Mouse (Mus musculus): ENCODE data around the gene Hist2h2aa2. TPM values are rescaled to one million over a fixed set of nuclear protein-coding genes. Genes with fewer than 3 reads are reported as not detected.
"Not testable (repeated sequence)": the region's sequence is repeated elsewhere in the genome, so short reads cannot be mapped to it uniquely, and the experiment has no call there.

Gene Hist2h2aa2
- polyA plus RNA-seq, 1 experiment from 2014 or later = 224 TPM

DNA sequence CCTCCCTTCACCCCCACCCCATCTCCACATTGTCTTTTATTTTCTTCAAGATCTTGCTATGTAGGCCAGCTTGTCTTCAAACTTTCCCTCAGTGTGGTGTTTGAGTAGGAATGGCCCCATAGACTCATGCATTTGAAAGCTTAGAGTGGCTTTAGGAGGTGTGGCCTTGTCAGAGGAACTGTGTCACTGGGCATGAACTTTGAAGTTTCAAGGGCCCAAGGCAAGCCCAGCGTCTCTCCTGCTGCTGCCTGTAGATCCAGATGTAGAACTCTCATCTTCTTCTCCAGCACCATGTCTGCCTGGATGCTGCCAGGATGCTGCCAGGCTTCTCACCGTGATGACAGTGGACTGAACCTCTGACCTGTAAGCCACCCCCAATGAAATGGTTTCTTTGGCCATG is 11.2 kb downstream of the Hist2h2aa2 start:
- peaks cover 17% of the 10 kb centered on the region for H3K4me1 ChIP-seq (ENCODE audit: insufficient read depth)

DNA sequence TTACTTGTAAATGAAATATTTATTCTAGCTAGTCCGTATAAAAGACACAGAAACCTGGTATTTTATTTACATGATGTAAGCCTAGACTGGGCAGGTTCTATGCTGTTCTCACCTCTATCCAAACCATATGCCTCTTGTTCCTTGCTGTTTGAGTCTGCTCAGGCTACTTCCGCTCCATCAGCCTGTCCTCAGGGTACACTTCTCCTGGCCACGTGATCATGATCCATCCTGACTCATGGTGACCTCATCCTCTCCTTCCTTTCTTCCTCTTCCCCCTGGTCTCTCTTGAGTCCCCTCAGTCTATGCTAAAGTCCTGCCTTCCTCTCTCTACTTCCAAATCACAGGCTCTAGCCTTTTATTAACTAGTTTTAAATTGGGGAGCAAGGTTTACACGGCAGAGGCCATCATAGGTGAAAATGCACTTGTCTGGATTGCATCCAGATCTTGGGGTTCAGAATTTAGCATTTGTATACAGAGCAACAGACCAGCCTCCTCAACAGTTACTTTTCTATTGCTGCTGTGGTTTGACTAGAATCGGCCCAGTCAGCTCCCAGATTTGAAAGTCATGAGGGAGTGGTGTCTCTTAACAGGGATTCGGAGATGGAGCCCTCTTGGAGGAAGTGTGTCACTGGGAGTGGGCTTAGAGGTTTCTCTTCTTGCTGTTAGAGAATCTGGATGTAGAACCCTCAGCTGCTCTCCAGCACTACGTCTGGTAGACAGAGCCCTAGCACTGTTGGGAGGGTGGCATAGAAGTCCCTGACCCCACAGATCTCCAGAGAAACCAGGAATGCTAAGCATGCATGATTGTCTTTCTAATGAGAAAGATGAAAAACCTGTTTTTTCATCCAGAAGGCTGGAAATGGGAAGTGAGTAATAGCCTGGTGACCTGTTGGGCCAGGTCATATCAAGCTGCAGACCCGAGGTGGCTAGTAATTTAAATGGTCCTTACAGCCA is 13.1 kb downstream of the Hist2h2aa2 start:
- ATAC-seq (peak; percentile 28; the same call in 1 of the 2 replicates), DNase-seq (no peak)
- Histone ChIP-seq H3K27ac (ENCODE audit: low read depth) (no peak overlapping the region), H3K36me3 (replicated peaks; ENCODE audit: insufficient read depth, low read length) (no peaks in the 10 kb centered on the region), H3K9me3 (ENCODE audit: low read length) (no peaks in the 10 kb centered on the region), H3K4me3 (ENCODE audit: low read depth, low read length) (no peak overlapping the region), H3K4me1 (ENCODE audit: insufficient read depth) (peaks cover 34% of the 10 kb centered on the region), H3K4me2 (ENCODE audit: low read depth, low read length) (no peak overlapping the region), H3K9ac (replicated peaks) (no peak overlapping the region), H3K27me3 (ENCODE audit: insufficient read depth, low read length) (no peaks in the 10 kb centered on the region)
- TF ChIP-seq CTCF (IDR thresholded peaks at IDR 0.05; ENCODE audit: low read depth) (no peak), EP300 (IDR thresholded peaks at IDR 0.05; ENCODE audit: low read depth) (no peak)
- 64% methylated on average over 8 of the region's 8 CpGs for WGBS (ENCODE audit: insufficient replicate concordance)

More for the DNA sequence above, 11.2 kb downstream of the Hist2h2aa2 start:
- no peak overlapping the region for H3K4me2 ChIP-seq (ENCODE audit: low read depth, low read length)
- H3K9ac ChIP-seq (replicated peaks) = no peak overlapping the region
- ATAC-seq (no peak), DNase-seq (no peak)
- TF ChIP-seq CTCF (IDR thresholded peaks at IDR 0.05; ENCODE audit: low read depth) (no peak), EP300 (IDR thresholded peaks at IDR 0.05; ENCODE audit: low read depth) (no peak)
- WGBS (ENCODE audit: insufficient replicate concordance) = 59% methylated on average over 2 of the region's 2 CpGs
- H3K9me3 ChIP-seq (ENCODE audit: low read length) = no peaks in the 10 kb centered on the region
- H3K4me3 ChIP-seq (ENCODE audit: low read depth, low read length) = no peak overlapping the region
- no peaks in the 10 kb centered on the region for H3K27me3 ChIP-seq (ENCODE audit: insufficient read depth, low read length)
- no peaks in the 10 kb centered on the region for H3K36me3 ChIP-seq (replicated peaks; ENCODE audit: insufficient read depth, low read length)
- H3K27ac ChIP-seq (ENCODE audit: low read depth) = no peak overlapping the region

- H3K9ac ChIP-seq (replicated peaks) = peak overlapping the region; percentile 31; the same call in 1 of the 2 replicates
- ATAC-seq (no peak), DNase-seq (no peak)
- TF ChIP-seq EP300 (IDR thresholded peaks at IDR 0.05; ENCODE audit: low read depth) (no peak), CTCF (IDR thresholded peaks at IDR 0.05; ENCODE audit: low read depth) (no peak)
- no peaks in the 10 kb centered on the region for H3K9me3 ChIP-seq (ENCODE audit: low read length)
- H3K27ac ChIP-seq (ENCODE audit: low read depth) = no peak overlapping the region
- peaks cover 38% of the 10 kb centered on the region for H3K4me1 ChIP-seq (ENCODE audit: insufficient read depth)
- H3K27me3 ChIP-seq (ENCODE audit: insufficient read depth, low read length) = no peaks in the 10 kb centered on the region
- no peaks in the 10 kb centered on the region for H3K36me3 ChIP-seq (replicated peaks; ENCODE audit: insufficient read depth, low read length)
- H3K4me2 ChIP-seq (ENCODE audit: low read depth, low read length) = peak overlapping the region; percentile 70
- 66% methylated on average over 2 of the region's 2 CpGs for WGBS (ENCODE audit: insufficient replicate concordance)
- H3K4me3 ChIP-seq (ENCODE audit: low read depth, low read length) = no peak overlapping the region
These were observed 14.7 kb downstream of the Hist2h2aa2 start for GRCm38 (mm10) chr3:96225421-96225820.

DNA sequence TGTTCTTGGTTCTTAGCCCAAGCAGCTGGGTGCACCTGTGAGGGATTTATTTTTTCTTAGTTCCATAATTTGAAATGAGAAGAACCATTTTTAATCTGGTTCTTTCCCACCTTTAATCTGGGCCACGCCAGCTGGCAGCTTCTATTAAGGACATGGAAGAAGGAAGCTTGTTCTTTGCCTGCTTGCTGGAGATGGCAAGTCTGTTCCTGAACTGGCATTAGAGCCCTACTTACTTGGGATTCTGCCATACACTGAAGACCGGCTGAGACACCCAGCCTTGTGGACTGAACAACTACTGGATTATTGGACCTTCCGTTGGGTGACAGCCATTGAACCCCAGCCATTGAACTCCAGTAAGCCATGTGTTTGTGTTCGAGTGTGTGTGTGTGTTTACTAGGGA is 17.3 kb downstream of the Hist2h2aa2 start:
- DNase-seq = no peak
- Histone ChIP-seq H3K27me3 (ENCODE audit: insufficient read depth, low read length) (no peaks in the 10 kb centered on the region), H3K4me3 (ENCODE audit: low read depth, low read length) (peak overlapping the region; percentile 67), H3K9me3 (ENCODE audit: low read length) (no peaks in the 10 kb centered on the region), H3K9ac (replicated peaks) (peak overlapping the region; percentile 93), H3K36me3 (replicated peaks; ENCODE audit: insufficient read depth, low read length) (no peaks in the 10 kb centered on the region), H3K4me1 (ENCODE audit: insufficient read depth) (peaks cover 45% of the 10 kb centered on the region), H3K27ac (ENCODE audit: low read depth) (peak overlapping the region; percentile 99; the same call in 1 of the 2 replicates), H3K4me2 (ENCODE audit: low read depth, low read length) (peak overlapping the region; percentile 70)
- TF ChIP-seq CTCF (IDR thresholded peaks at IDR 0.05; ENCODE audit: low read depth) (no peak), EP300 (IDR thresholded peaks at IDR 0.05; ENCODE audit: low read depth) (no peak)
- WGBS (ENCODE audit: insufficient replicate concordance) = 65% methylated on average over 4 of the region's 4 CpGs
- ATAC-seq = no peak

DNA sequence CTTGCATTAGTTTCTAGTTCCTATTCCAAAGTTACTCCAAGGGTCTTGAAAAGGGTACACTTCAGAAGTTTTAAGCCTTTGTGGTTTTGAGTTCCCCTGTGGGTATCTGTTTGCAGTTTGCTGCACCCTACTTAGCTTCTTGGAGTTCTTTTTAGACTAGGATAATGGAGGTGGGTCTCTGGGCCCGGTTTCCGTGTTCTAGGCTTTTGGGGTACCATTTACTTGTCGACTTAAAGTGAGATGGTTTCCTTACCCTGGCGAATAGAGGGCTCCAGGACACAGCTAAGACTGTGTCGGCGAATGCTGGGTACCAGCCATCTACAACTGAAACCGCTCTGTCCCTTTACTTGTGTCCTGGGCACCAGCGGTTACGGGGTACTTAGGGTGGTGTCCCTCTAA is 18.4 kb downstream of the Hist2h2aa2 start:
- Histone ChIP-seq H3K4me1 (ENCODE audit: insufficient read depth) (peaks cover 45% of the 10 kb centered on the region), H3K4me3 (ENCODE audit: low read depth, low read length) (peak overlapping the region; percentile 67), H3K9me3 (ENCODE audit: low read length) (no peaks in the 10 kb centered on the region), H3K9ac (replicated peaks) (peak overlapping the region; percentile 93), H3K27ac (ENCODE audit: low read depth) (peak overlapping the region; percentile 99), H3K36me3 (replicated peaks; ENCODE audit: insufficient read depth, low read length) (no peaks in the 10 kb centered on the region), H3K27me3 (ENCODE audit: insufficient read depth, low read length) (no peaks in the 10 kb centered on the region), H3K4me2 (ENCODE audit: low read depth, low read length) (peak overlapping the region; percentile 70)
- no peak for TF ChIP-seq EP300 (IDR thresholded peaks at IDR 0.05; ENCODE audit: low read depth)
- TF ChIP-seq CTCF (IDR thresholded peaks at IDR 0.05; ENCODE audit: low read depth) = no peak
- WGBS (ENCODE audit: insufficient replicate concordance) = 13% methylated on average over 9 of the region's 9 CpGs
- peak; percentile 55 for DNase-seq
- no peak for ATAC-seq

DNA sequence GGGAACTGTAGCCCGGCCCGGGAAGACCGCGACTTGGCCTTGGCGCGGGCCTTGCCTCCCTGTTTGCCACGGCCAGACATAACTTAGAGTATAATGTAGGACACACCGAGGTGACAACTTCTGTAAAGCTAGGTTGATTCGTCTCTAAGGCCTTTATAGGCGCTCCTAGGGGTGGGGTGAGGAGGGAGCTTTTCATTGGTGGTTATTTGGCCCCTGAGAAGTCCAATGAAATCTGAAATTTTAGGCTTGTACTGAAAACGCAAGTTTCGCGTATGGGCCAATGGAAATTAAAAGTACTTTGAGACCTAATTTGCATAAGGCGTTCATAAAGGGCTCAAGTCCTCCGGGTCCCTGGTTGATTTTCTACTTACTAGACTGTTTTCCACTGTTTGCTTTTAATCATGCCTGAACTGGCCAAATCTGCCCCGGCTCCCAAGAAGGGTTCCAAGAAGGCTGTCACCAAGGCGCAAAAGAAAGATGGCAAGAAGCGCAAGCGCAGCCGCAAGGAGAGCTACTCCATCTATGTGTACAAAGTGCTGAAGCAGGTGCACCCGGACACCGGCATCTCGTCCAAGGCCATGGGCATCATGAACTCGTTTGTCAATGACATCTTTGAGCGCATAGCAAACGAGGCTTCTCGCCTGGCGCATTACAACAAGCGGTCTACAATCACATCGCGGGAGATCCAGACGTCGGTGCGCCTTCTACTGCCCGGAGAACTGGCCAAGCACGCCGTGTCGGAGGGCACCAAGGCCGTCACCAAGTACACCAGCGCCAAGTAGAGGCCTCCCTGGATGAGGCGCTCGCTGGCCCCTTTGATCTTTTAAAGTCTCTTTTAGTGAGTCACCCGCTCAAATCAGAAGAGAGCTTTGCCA is 19.1 kb downstream of the Hist2h2aa2 start, which contains the start of the genes Hist2h2ac and Hist2h2be:
TSS of gene Hist2h2ac (minus strand) at position 116 of the 875 bp plus-strand sequence.
TSS of gene Hist2h2be (plus strand) at position 355 of the 875 bp plus-strand sequence.
- Histone ChIP-seq H3K27ac (ENCODE audit: low read depth) (peak within 1 kb of the TSS; percentile 99), H3K9ac (replicated peaks) (peak within 1 kb of the TSS; percentile 93), H3K4me2 (ENCODE audit: low read depth, low read length) (peak within 1 kb of the TSS; percentile 70), H3K27me3 (ENCODE audit: insufficient read depth, low read length) (no peaks in the 10 kb centered on the region), H3K4me1 (ENCODE audit: insufficient read depth) (peaks cover 45% of the 10 kb centered on the region), H3K4me3 (ENCODE audit: low read depth, low read length) (peak within 1 kb of the TSS; percentile 67), H3K9me3 (ENCODE audit: low read length) (no peaks in the 10 kb centered on the region), H3K36me3 (replicated peaks; ENCODE audit: insufficient read depth, low read length) (no peaks in the 10 kb centered on the region)
- peak; percentile 88 for DNase-seq
- peak; percentile 88 for ATAC-seq
- WGBS (ENCODE audit: insufficient replicate concordance) = 1% methylated on average over 43 of the region's 43 CpGs
- peak; percentile 88 for TF ChIP-seq EP300 (IDR thresholded peaks at IDR 0.05; ENCODE audit: low read depth)
- 0 out of 2 replicates have a peak, but pooled peaks have one; percentile 1 for TF ChIP-seq CTCF (IDR thresholded peaks at IDR 0.05; ENCODE audit: low read depth)

- H3K4me2 ChIP-seq (ENCODE audit: low read depth, low read length) = peak overlapping the region; percentile 70
- peak; percentile 62 for DNase-seq
- not testable (repeated sequence) for H3K27me3 ChIP-seq (ENCODE audit: insufficient read depth, low read length); ATAC-seq; H3K36me3 ChIP-seq (replicated peaks; ENCODE audit: insufficient read depth, low read length); H3K9me3 ChIP-seq (ENCODE audit: low read length)
- H3K9ac ChIP-seq (replicated peaks) = peak overlapping the region; percentile 93
- 0% methylated on average over 23 of the region's 47 CpGs for WGBS (ENCODE audit: insufficient replicate concordance)
- H3K27ac ChIP-seq (ENCODE audit: low read depth) = peak overlapping the region; percentile 99
- H3K4me3 ChIP-seq (ENCODE audit: low read depth, low read length) = peak overlapping the region; percentile 67
- H3K4me1 ChIP-seq (ENCODE audit: insufficient read depth) = peaks cover 45% of the 10 kb centered on the region
These were observed 19.8 kb downstream of the Hist2h2aa2 start for GRCm38 (mm10) chr3:96220131-96220764.

Measured in liver, postnatal 0 days (tissue).